Mouse (Mus musculus): Measurements from ENCODE around the gene Rpl24. TPM values are rescaled to one million over a fixed set of nuclear protein-coding genes. Genes with fewer than 3 reads are reported as not detected.

Rpl24 gene
- 885 and 926 TPM in 2 replicates for polyA plus RNA-seq (2014; fragmentation: Nextera tagmentation; extraction: Ambion mirVana)

DNA sequence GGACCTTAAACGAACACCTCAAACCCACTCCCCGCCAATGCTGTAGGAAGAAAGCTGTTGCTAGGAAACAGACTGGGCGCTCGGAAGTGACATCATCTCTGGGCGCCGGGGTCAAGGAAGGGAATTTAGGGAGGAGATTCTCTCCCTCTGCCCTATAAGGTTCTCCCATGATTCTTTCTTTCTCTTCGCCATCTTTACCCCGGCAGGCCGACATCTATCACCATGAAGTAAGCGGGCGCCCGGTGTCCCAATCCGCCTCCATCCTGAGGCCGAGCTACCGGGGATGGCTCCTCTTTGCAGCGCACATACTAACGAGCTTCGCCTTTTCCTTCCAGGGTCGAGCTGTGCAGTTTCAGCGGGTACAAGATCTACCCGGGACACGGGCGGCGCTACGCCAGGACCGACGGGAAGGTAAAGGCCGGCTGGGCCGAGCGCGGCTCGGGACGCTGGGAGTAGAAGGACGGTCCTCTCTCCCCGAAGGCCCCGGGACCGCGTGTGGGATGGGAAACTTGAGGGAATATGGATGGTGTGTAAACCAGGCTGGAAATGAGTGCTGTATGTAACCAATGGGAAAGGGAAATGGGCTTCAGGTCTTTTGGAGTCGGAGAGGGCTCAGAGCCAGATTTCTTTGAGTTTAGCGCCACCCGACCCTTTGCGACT is at the start of gene Rpl24:
Gene Rpl24 (plus strand): TSS at position 64 of the 660 bp plus-strand sequence.
- H3K4me2 ChIP-seq (replicated peaks; ENCODE audit: low read depth, low read length): peak within 1 kb of the TSS; percentile 93
- peak within 1 kb of the TSS; percentile 80 for H3K4me3 ChIP-seq (ENCODE audit: low read depth, low read length)
- peaks cover 9% of the 10 kb centered on the region; the same call in 1 of the 2 replicates for H3K4me1 ChIP-seq (ENCODE audit: control insufficient read depth, insufficient read depth, low read length)
- H3K9ac ChIP-seq (replicated peaks; ENCODE audit: low read depth, low read length): peak within 1 kb of the TSS; percentile 82
- peaks cover 38% of the 10 kb centered on the region for H3K36me3 ChIP-seq (ENCODE audit: control insufficient read depth, insufficient read depth, low read length)
- under 1% methylated on average over 42 of the region's 42 CpGs for WGBS
- no peaks in the 10 kb centered on the region for H3K9me3 ChIP-seq (ENCODE audit: control insufficient read depth, low read depth, low read length)
- H3K27me3 ChIP-seq (ENCODE audit: control insufficient read depth, insufficient read depth, low read length): no peaks in the 10 kb centered on the region
- peak; percentile 95 for ATAC-seq (ENCODE audit: insufficient number of reproducible peaks, insufficient read depth, low FRiP score, low read depth)
- peak within 1 kb of the TSS; percentile 90 for H3K27ac ChIP-seq (ENCODE audit: low read length)

DNA sequence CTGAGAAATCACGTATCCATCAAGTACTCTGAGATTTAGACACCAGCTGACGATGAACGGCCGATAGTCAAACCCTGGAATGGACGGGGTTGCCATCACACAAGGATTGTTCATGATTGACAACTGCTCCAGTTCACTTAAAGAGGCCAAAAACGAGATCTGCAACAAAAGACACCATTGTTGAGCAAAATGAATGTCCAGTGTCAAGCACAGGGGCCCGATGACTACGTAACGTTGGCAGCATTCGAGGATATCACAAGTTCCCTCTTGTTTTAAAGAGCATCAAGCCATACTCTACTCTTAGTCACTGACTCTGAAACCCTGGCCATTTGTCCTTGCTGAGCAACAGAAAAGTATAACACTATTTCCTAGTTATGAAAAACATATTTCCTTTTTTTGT is 44.0 kb upstream of the Rpl24 start:
- no peak for ATAC-seq (ENCODE audit: insufficient number of reproducible peaks, insufficient read depth, low FRiP score, low read depth)
- 90% methylated on average over 10 of the region's 10 CpGs for WGBS
- no peaks in the 10 kb centered on the region for H3K27me3 ChIP-seq (ENCODE audit: control insufficient read depth, insufficient read depth, low read length)
- H3K4me3 ChIP-seq (ENCODE audit: low read depth, low read length): no peak overlapping the region
- H3K4me2 ChIP-seq (replicated peaks; ENCODE audit: low read depth, low read length): no peak overlapping the region
- no peak overlapping the region for H3K27ac ChIP-seq (ENCODE audit: low read length)
- no peaks in the 10 kb centered on the region for H3K9me3 ChIP-seq (ENCODE audit: control insufficient read depth, low read depth, low read length)
- no peak overlapping the region for H3K9ac ChIP-seq (replicated peaks; ENCODE audit: low read depth, low read length)
- no peaks in the 10 kb centered on the region for H3K4me1 ChIP-seq (ENCODE audit: control insufficient read depth, insufficient read depth, low read length)
- peaks cover 5% of the 10 kb centered on the region for H3K36me3 ChIP-seq (ENCODE audit: control insufficient read depth, insufficient read depth, low read length)

GRCm38 (mm10) chr16:55924010-55924409 is 42.1 kb upstream of the Rpl24 start:
- Histone ChIP-seq H3K4me3 (ENCODE audit: low read depth, low read length) (no peak overlapping the region), H3K27ac (ENCODE audit: low read length) (no peak overlapping the region), H3K27me3 (ENCODE audit: control insufficient read depth, insufficient read depth, low read length) (no peaks in the 10 kb centered on the region), H3K9ac (replicated peaks; ENCODE audit: low read depth, low read length) (no peak overlapping the region), H3K4me1 (ENCODE audit: control insufficient read depth, insufficient read depth, low read length) (no peaks in the 10 kb centered on the region), H3K36me3 (ENCODE audit: control insufficient read depth, insufficient read depth, low read length) (peaks cover 3% of the 10 kb centered on the region), H3K4me2 (replicated peaks; ENCODE audit: low read depth, low read length) (no peak overlapping the region), H3K9me3 (ENCODE audit: control insufficient read depth, low read depth, low read length) (no peaks in the 10 kb centered on the region)
- 93% methylated on average over 4 of the region's 4 CpGs for WGBS
- ATAC-seq (ENCODE audit: insufficient number of reproducible peaks, insufficient read depth, low FRiP score, low read depth): no peak

DNA sequence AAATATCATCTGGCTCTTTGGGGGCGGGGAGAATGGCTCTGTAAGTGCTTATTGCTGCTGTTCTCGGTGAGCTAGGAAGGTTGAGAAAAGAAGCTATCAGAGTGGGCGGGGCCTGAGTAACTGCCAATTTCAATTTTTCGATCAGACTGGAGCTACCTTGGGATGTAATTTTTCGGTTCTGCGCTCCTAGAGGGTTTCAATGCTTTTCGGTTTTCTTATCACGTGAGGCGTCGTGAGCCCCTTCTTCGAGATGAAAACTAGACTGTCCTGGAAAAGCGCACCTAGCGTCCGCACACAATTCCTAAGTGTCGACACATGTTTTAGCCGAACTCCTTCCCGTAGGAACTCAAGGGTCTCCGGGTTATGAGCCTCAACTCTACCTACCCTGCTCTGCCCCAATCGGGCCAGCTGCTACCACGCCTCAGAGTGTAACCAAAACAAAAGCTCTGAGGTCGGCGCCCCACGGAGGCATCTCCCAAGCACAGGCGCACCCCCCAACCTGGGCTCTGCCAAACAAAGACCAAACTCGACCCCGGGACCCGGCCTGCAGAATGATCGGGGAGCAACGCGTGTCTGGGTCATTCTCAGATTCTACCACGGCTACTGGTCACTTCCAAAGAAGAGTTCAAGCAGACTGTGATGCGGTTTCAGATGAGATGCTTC is 32.3 kb upstream of the Rpl24 start:
- Histone ChIP-seq H3K27me3 (ENCODE audit: control insufficient read depth, insufficient read depth, low read length) (no peaks in the 10 kb centered on the region), H3K9me3 (ENCODE audit: control insufficient read depth, low read depth, low read length) (no peaks in the 10 kb centered on the region), H3K4me2 (replicated peaks; ENCODE audit: low read depth, low read length) (peak overlapping the region; percentile 73), H3K36me3 (ENCODE audit: control insufficient read depth, insufficient read depth, low read length) (no peaks in the 10 kb centered on the region), H3K4me1 (ENCODE audit: control insufficient read depth, insufficient read depth, low read length) (no peaks in the 10 kb centered on the region), H3K4me3 (ENCODE audit: low read depth, low read length) (peak overlapping the region; percentile 85), H3K27ac (ENCODE audit: low read length) (peak overlapping the region; percentile 55; the same call in 1 of the 2 replicates), H3K9ac (replicated peaks; ENCODE audit: low read depth, low read length) (peak overlapping the region; percentile 61)
- WGBS: 1% methylated on average over 32 of the region's 32 CpGs
- ATAC-seq (ENCODE audit: insufficient number of reproducible peaks, insufficient read depth, low FRiP score, low read depth): peak; percentile 33; the same call in 1 of the 2 replicates

DNA sequence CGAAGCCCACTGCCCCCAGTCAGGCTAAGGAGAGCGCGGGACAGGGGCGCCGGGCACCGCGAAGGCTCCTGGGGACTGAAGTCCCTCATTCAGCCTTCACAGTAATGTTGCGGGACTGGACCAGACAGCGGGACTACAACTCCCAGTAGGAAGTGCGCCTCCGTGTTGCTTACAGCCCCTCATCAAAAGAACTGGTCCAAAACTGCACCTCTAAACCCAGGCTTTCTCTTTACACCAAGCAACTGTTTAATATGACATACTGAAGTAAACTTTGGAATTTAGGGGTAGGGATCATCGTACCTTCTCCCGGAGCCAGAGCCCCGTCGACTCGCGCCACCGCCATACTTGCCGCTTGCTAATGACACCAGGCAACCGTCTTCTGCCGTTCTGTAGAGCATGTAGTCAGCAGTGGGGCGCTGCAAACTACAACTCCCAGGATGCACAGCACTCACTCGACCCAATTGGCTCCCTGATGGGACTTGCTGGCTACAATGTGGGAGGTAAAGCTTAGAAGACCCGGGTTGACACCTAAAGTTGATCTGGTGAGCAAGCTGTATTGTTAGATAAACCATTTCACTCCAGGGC is 31.5 kb upstream of the Rpl24 start, which contains the start of gene Cep97:
Gene Cep97 (minus strand): TSS at position 403 of the 585 bp plus-strand sequence.
- under 1% methylated on average over 24 of the region's 24 CpGs for WGBS
- H3K4me2 ChIP-seq (replicated peaks; ENCODE audit: low read depth, low read length): peak within 1 kb of the TSS; percentile 73
- peak within 1 kb of the TSS; percentile 85 for H3K4me3 ChIP-seq (ENCODE audit: low read depth, low read length)
- H3K36me3 ChIP-seq (ENCODE audit: control insufficient read depth, insufficient read depth, low read length): no peaks in the 10 kb centered on the region
- no peaks in the 10 kb centered on the region for H3K9me3 ChIP-seq (ENCODE audit: control insufficient read depth, low read depth, low read length)
- H3K27me3 ChIP-seq (ENCODE audit: control insufficient read depth, insufficient read depth, low read length): no peaks in the 10 kb centered on the region
- H3K4me1 ChIP-seq (ENCODE audit: control insufficient read depth, insufficient read depth, low read length): no peaks in the 10 kb centered on the region
- ATAC-seq (ENCODE audit: insufficient number of reproducible peaks, insufficient read depth, low FRiP score, low read depth): peak; percentile 99
- H3K9ac ChIP-seq (replicated peaks; ENCODE audit: low read depth, low read length): peak within 1 kb of the TSS; percentile 61
- peak within 1 kb of the TSS; percentile 55; the same call in 1 of the 2 replicates for H3K27ac ChIP-seq (ENCODE audit: low read length)

DNA sequence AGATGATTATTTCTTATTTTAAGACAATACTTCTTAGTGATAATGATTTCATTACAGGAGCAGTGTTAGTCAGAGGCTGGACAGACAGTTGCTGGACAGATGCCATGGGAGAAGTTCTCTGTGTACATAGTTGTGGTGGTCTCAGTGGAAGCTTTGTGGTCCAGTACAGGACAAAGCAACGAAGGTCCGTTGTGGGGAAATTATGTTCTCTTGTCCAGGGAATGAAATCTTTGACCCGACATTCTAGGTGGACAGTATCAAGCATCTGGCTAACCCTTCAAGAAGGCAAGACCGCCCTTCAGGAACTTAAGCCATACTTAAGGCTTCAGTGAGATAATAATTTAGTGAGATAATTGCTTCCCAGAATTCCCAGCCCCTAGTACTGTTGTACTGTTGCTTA is 27.3 kb upstream of the Rpl24 start:
- no peaks in the 10 kb centered on the region for H3K4me1 ChIP-seq (ENCODE audit: control insufficient read depth, insufficient read depth, low read length)
- H3K9ac ChIP-seq (replicated peaks; ENCODE audit: low read depth, low read length): no peak overlapping the region
- 84% methylated on average over 4 of the region's 4 CpGs for WGBS
- no peak overlapping the region for H3K4me2 ChIP-seq (replicated peaks; ENCODE audit: low read depth, low read length)
- no peaks in the 10 kb centered on the region for H3K9me3 ChIP-seq (ENCODE audit: control insufficient read depth, low read depth, low read length)
- no peaks in the 10 kb centered on the region for H3K36me3 ChIP-seq (ENCODE audit: control insufficient read depth, insufficient read depth, low read length)
- H3K4me3 ChIP-seq (ENCODE audit: low read depth, low read length): no peak overlapping the region
- no peak for ATAC-seq (ENCODE audit: insufficient number of reproducible peaks, insufficient read depth, low FRiP score, low read depth)
- H3K27me3 ChIP-seq (ENCODE audit: control insufficient read depth, insufficient read depth, low read length): no peaks in the 10 kb centered on the region
- no peak overlapping the region for H3K27ac ChIP-seq (ENCODE audit: low read length)

DNA sequence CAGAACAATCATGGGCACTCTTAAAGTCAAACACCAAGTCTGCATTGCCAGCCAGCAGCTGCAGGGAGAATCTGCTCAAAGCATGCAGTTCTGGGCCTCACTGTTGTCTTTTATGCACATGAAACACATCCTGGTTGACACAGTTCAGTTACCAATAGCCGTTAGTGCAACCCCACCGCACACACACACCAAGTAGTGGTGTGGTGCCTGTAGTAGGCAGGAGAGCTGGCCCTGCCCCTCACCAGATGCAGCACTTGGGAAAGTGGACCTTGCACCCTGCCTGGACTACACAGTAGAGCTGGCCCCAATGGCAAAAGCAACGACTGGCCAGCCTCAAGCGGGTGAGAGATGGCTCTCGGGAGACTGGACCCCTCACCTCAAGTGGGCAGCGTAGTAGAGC is 26.4 kb upstream of the Rpl24 start:
- Histone ChIP-seq H3K27ac (ENCODE audit: low read length) (no peak overlapping the region), H3K4me3 (ENCODE audit: low read depth, low read length) (no peak overlapping the region), H3K36me3 (ENCODE audit: control insufficient read depth, insufficient read depth, low read length) (no peaks in the 10 kb centered on the region), H3K4me1 (ENCODE audit: control insufficient read depth, insufficient read depth, low read length) (no peaks in the 10 kb centered on the region), H3K27me3 (ENCODE audit: control insufficient read depth, insufficient read depth, low read length) (no peaks in the 10 kb centered on the region), H3K4me2 (replicated peaks; ENCODE audit: low read depth, low read length) (no peak overlapping the region), H3K9ac (replicated peaks; ENCODE audit: low read depth, low read length) (no peak overlapping the region), H3K9me3 (ENCODE audit: control insufficient read depth, low read depth, low read length) (no peaks in the 10 kb centered on the region)
- peak; percentile 38; the same call in 1 of the 2 replicates for ATAC-seq (ENCODE audit: insufficient number of reproducible peaks, insufficient read depth, low FRiP score, low read depth)
- 86% methylated on average over 6 of the region's 6 CpGs for WGBS

GRCm38 (mm10) chr16:55940781-55941180 is 25.3 kb upstream of the Rpl24 start:
- Histone ChIP-seq H3K27ac (ENCODE audit: low read length) (no peak overlapping the region), H3K4me1 (ENCODE audit: control insufficient read depth, insufficient read depth, low read length) (no peaks in the 10 kb centered on the region), H3K9me3 (ENCODE audit: control insufficient read depth, low read depth, low read length) (no peaks in the 10 kb centered on the region), H3K27me3 (ENCODE audit: control insufficient read depth, insufficient read depth, low read length) (no peaks in the 10 kb centered on the region), H3K4me3 (ENCODE audit: low read depth, low read length) (no peak overlapping the region), H3K9ac (replicated peaks; ENCODE audit: low read depth, low read length) (no peak overlapping the region), H3K4me2 (replicated peaks; ENCODE audit: low read depth, low read length) (no peak overlapping the region), H3K36me3 (ENCODE audit: control insufficient read depth, insufficient read depth, low read length) (no peaks in the 10 kb centered on the region)
- no peak for ATAC-seq (ENCODE audit: insufficient number of reproducible peaks, insufficient read depth, low FRiP score, low read depth)
- WGBS: 89% methylated on average over 4 of the region's 4 CpGs

Data from stomach, embryonic 14.5 days (tissue).